Mouse (Mus musculus) cerebellum, adult 2 months (tissue): Measurements from ENCODE around the gene Cyp2j13. TPM values are rescaled to one million over a fixed set of nuclear protein-coding genes. Genes with fewer than 3 reads are reported as not detected.
"Not testable (repeated sequence)": the region's sequence is repeated elsewhere in the genome, so short reads cannot be mapped to it uniquely, and the experiment has no call there.

Experiments used
- DNase-seq, 2 experiments: peaks; one replicate each; pipeline ENCODE4 v3.0.0; 2021
- H3K27ac ChIP-seq: fragments of 200-500 bp; 2 replicates; pipeline ENCODE4 v1.5.1; 2012; ENCODE audit warnings: low read length, control low read depth, inconsistent platforms; ENCODE audit not compliant: insufficient read depth
- H3K27me3 ChIP-seq: fragments of 200-500 bp; 2 replicates; pipeline ENCODE4 v1.6.1; 2012; ENCODE audit warnings: inconsistent platforms, mild to moderate bottlenecking, low read length, moderate library complexity; ENCODE audit not compliant: control insufficient read depth, insufficient read depth
- H3K4me1 ChIP-seq: fragments of 200-500 bp; 2 replicates; pipeline ENCODE4 v1.6.1; 2011; ENCODE audit warnings: low read length; ENCODE audit not compliant: control insufficient read depth, insufficient read depth
- H3K4me3 ChIP-seq: fragments of 200-500 bp; replicated peaks from 2 replicates; pipeline ENCODE3; 2011; ENCODE audit warnings: mild to moderate bottlenecking, low read depth, low read length, control low read depth; ENCODE audit not compliant: insufficient read depth
- CTCF ChIP-seq: fragments of 200-500 bp; IDR thresholded peaks from 2 replicates; pipeline ENCODE4 v1.5.1; 2011; ENCODE audit warnings: low read depth, mild to moderate bottlenecking, control low read depth, low read length, moderate library complexity, borderline replicate concordance; ENCODE audit not compliant: insufficient read depth
- POLR2A ChIP-seq: fragments of 200-500 bp; IDR thresholded peaks from 2 replicates; pipeline ENCODE4 v1.6.1; 2011; ENCODE audit warnings: low read length, control low read depth, borderline replicate concordance; ENCODE audit not compliant: insufficient read depth
- WGBS: fragments of 180-500 bp; shearing (Covaris S2); methylation state at CpG from one replicate; pipeline ENCODE4 v1.1.7; 2018; 5-methylcytosine and 5-hydroxymethylcytosine counted together
- polyA plus RNA-seq: library from polyadenylated mRNA; depleted of rRNA; stranded (reverse); fragments of >200 nt; gene quantifications from 2 replicates; pipeline ENCODE4 v1.2.3, GENCODE M21; 2012; rRNA removed

The Cyp2j13 gene
- not detected in 2 replicates for polyA plus RNA-seq

DNA sequence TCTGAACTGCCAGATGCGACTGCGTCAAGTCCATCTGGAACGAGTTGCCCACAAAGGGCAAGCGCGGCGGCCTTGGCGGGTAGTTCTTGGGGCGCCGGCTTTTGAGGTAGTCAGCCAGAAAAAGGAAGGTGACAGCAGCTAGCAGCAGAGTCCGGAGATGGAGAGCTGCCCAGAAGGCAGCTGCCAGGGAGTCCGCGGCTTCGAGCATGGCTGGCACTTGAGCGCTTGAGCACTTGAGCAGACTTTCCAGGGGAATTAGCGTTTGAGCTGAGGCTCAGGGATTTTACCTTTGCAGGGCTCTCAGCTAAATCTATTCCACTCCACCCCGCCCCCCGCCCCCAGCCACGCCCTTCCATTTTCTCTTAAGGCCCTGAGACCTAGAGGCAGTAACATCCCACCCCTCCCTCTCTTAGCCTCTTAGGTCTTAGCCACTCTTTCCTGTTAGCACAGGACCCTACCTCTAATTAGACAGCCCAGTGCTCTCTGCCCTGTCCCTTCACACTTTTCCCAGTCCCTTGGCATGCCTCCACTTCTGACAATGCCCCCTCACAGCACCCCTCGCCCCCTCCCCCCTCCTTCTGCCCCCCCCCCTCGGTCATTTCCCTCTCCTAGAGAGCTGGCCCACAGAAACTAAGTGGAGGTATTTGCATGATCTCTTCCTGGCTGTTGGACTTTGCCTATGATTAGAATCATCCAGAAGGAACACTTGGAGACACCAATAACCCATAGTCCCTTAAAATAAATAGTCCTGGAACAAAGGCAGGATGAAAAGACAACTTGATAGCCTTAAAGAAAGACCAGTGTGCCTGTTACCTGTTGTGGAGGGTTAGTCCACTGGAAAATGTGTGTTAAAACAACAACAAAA is at the start of gene Cyp2j13:
TSS of gene Cyp2j13 (minus strand) at position 286 of the 865 bp plus-strand sequence.
- Histone ChIP-seq H3K27ac (no peak within 1 kb of the TSS), H3K4me3 (no peak within 1 kb of the TSS), H3K27me3 (no peaks in the 10 kb centered on the region), H3K4me1 (no peaks in the 10 kb centered on the region)
- DNase-seq: peak; percentile 73 to 84
- 1% methylated on average over 20 of the region's 20 CpGs for WGBS
- TF ChIP-seq CTCF (no peak), POLR2A (no peak)

- Histone ChIP-seq H3K4me3 (no peak overlapping the region), H3K27me3 (no peaks in the 10 kb centered on the region), H3K4me1 (no peaks in the 10 kb centered on the region), H3K27ac (no peak overlapping the region)
- no peak for TF ChIP-seq POLR2A
- TF ChIP-seq CTCF: no peak
- DNase-seq: no peak
- 69% methylated on average over 2 of the region's 2 CpGs for WGBS
These were observed 19.5 kb upstream of the Cyp2j13 start for GRCm38 (mm10) chr4:96096841-96097240.

DNA sequence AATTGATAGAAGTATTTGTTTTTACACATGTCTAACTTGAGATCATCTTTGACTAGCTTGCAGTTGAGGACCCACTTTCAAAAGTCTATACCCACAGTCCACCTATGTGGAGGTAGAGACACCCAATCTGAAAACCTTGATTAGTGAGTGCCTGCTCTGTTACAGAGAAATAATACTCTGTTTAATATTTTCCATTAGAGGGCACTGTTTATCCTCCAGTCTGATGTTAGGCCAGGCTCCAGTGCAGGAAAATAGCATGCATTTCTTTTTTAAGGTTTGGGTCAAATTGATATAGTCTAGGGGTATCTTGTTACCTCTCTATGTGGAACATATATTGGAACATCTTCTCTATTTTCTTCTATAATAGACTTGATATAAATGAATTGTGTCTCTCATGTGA is 14.5 kb upstream of the Cyp2j13 start:
- no peaks in the 10 kb centered on the region for H3K4me1 ChIP-seq
- H3K27me3 ChIP-seq: no peaks in the 10 kb centered on the region
- TF ChIP-seq POLR2A: no peak
- no peak overlapping the region for H3K4me3 ChIP-seq
- DNase-seq: no peak
- H3K27ac ChIP-seq: no peak overlapping the region

DNA sequence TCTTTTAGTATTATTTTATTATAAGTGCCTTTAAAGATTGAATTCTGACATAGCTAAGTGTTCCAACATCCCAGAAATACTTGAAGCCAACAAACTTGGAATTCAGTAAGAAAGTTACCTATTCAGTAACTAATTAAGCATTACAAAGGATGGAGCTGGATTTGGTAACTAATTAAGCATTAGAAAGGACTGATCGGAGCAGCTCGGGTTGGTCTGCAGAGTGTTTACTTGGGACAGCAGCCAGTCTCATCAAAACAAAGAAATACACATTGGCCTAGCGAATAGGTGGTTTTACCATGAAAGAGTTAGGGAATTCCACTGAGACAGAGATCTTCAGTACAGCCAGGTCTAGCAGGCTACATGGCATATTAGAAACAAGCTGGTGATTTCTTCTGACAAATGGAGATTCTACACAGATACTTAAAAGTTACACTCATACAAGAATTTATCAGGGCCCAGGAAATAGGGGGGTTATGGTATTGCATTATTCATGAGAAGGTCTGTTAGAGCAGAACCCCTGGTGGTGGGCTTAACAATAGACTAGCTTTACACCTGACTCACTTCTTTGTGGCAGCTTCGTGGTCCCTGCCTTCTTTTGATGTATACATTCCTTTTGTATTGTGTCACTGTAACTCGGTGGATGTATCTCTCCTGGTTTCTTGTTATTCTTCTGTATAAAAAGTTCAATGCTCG is 12.2 kb upstream of the Cyp2j13 start:
- H3K4me1 ChIP-seq, H3K27me3 ChIP-seq, H3K27ac ChIP-seq, H3K4me3 ChIP-seq, DNase-seq: not testable (repeated sequence)
- 42% methylated on average over 6 of the region's 6 CpGs for WGBS

DNA sequence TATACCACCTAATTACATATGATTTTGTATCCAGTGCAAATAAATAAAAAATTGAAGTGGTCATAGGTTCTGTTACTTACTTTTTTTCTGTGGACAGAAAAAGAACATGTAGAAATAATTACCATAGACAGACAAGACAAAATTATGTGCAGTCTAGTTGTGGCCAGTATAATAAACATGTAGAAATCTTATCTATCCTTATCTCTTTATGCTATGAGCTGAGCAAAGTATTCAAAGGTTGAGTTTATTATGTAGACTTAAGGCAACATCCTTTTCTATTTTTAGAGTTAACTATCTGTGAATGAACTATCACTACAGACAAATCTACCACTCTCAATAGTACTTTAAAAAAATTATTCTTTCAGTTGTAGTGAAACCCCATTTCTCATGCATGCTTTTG is 962 bp upstream of the Cyp2j13 start:
- TF ChIP-seq POLR2A (no peak), CTCF (no peak)

GRCm38 (mm10) chr4:96062045-96062444 is 15.3 kb downstream of the Cyp2j13 start:
- 85% methylated on average over 2 of the region's 2 CpGs for whole genome bisulfite sequencing
- no peak overlapping the region for H3K27ac ChIP-seq
- no peaks in the 10 kb centered on the region for H3K27me3 ChIP-seq
- DNase-seq: no peak
- TF ChIP-seq CTCF: no peak
- H3K4me1 ChIP-seq: no peaks in the 10 kb centered on the region
- no peak overlapping the region for H3K4me3 ChIP-seq

More for the DNA sequence above, 962 bp upstream of the Cyp2j13 start:
- no peak for DNase-seq
- no peaks in the 10 kb centered on the region for H3K4me1 ChIP-seq
- no peaks in the 10 kb centered on the region for H3K27me3 ChIP-seq
- no peak overlapping the region for H3K27ac ChIP-seq
- no peak overlapping the region for H3K4me3 ChIP-seq

DNA sequence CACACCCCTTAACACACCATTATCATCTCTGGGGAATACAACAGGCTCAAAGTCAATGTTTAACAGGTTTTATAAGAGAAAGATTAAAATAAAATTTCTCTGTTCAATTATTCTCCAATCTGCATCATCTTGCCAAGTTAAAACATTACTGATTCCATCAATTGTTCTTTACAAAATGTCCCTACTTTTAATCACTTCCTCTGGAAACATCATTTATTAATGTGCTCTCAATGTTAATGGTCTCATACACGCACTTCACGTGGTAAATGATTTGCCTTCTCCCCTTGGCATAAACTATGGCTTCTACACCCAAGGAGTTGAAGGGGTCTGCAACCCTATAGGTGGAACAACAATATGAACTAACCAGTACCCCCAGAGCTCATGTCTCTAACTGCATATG is 17.2 kb downstream of the Cyp2j13 start:
- Histone ChIP-seq H3K4me1 (no peaks in the 10 kb centered on the region), H3K27me3 (no peaks in the 10 kb centered on the region), H3K4me3 (no peak overlapping the region), H3K27ac (no peak overlapping the region)
- no peak for DNase-seq
- TF ChIP-seq CTCF: no peak
- WGBS: 94% methylated on average over 2 of the region's 2 CpGs

DNA sequence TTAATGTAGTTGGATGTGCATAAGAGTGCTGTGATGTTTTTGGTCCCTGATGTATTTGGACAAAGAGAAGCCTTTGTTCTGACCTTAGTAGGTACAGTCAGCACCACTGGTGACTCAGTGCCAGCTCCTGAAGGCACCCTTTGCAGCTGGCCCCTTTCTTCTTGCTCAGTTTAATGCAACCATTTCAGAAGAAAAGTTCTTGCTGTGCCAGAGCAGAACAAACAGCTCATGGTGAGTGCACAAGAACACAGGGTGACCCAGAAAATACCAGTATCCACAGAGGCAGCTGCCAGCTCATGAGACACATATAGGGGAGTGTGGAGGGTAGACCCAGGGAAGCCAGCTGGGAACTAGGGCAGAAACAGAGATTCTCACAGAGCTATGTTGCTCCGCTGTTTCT is 48.9 kb downstream of the Cyp2j13 start:
- Histone ChIP-seq H3K27ac (no peak overlapping the region), H3K4me3 (no peak overlapping the region), H3K27me3 (no peaks in the 10 kb centered on the region), H3K4me1 (no peaks in the 10 kb centered on the region)
- WGBS: 19% methylated on average over 1 of the region's 1 CpGs
- TF ChIP-seq POLR2A (no peak), CTCF (no peak)
- peak; percentile 8 to 20 for DNase-seq
